Mouse (Mus musculus): ENCODE measurements around the gene Ppcdc. TPM values are rescaled to one million over a fixed set of nuclear protein-coding genes. Genes with fewer than 3 reads are reported as not detected.
A peak's percentile ranks its signal among the peaks of the same experiment; 100 is the strongest.
"Not testable (repeated sequence)": the region's sequence is repeated elsewhere in the genome, so short reads cannot be mapped to it uniquely, and the experiment has no call there.

Ppcdc gene
- polyA plus RNA-seq, 1 experiment, result 20.2 TPM

DNA sequence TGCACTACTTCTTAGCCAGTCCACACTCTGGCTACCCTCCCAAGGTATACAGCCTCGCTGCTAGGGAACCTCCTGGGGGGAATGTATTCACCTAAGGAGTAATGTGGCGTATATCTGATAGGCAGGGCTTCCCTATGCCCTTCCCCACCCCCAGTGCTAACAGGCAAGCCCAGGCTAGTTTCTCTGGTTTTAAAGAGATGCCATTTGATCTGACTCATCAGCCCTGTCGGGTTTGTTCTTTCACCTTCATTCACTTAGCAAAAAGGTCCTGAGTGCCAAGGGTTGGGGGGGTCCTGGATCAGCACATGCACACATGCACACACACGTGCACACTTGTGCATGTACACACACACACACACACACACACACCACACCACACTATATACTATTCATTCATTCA is 12.0 kb downstream of the Ppcdc start:
- 85% methylated on average over 4 of the region's 4 CpGs for WGBS
- DNase-seq, result no peak
- TF ChIP-seq POLR2A (IDR thresholded peaks at IDR 0.05; ENCODE audit: borderline replicate concordance, insufficient read depth, low read length), result no peak
- TF ChIP-seq CTCF (IDR thresholded peaks at IDR 0.05; ENCODE audit: borderline replicate concordance, insufficient read depth, low read depth, low read length), result no peak
- H3K4me1 ChIP-seq (ENCODE audit: control insufficient read depth, insufficient read depth, low read length), result peaks cover 13% of the 10 kb centered on the region
- H3K27ac ChIP-seq (ENCODE audit: insufficient read depth, low read length), result no peak overlapping the region
- H3K4me3 ChIP-seq (replicated peaks; ENCODE audit: insufficient read depth, low read depth, low read length), result no peak overlapping the region
- H3K27me3 ChIP-seq (ENCODE audit: control insufficient read depth, insufficient read depth, low read length), result no peaks in the 10 kb centered on the region

DNA sequence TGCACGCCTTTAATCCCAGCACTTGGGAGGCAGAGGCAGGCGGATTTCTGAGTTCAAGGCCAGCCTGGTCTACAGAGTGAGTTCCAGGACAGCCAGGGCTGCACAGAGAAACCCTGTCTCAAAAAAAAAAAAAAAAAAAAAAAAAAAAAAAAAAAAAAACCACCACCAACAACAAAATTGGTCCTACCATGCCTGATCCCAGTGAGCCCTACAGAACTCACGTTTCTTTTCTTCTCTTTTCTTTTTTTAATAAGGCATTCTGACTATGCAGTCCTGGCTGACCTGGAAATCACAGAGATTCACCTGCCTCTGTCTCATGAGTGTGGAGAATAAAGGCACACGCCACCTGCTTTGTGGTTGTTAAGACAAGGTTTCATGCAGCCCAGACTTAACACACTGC is 12.8 kb downstream of the Ppcdc start:
- WGBS, result 96% methylated on average over 4 of the region's 4 CpGs
- not testable (repeated sequence) for H3K27me3 ChIP-seq (ENCODE audit: control insufficient read depth, insufficient read depth, low read length); DNase-seq; H3K4me1 ChIP-seq (ENCODE audit: control insufficient read depth, insufficient read depth, low read length); H3K27ac ChIP-seq (ENCODE audit: insufficient read depth, low read length); H3K4me3 ChIP-seq (replicated peaks; ENCODE audit: insufficient read depth, low read depth, low read length)

- TF ChIP-seq POLR2A (IDR thresholded peaks at IDR 0.05; ENCODE audit: borderline replicate concordance, insufficient read depth, low read length) (no peak), CTCF (IDR thresholded peaks at IDR 0.05; ENCODE audit: borderline replicate concordance, insufficient read depth, low read depth, low read length) (no peak)
- DNase-seq, result no peak
- no peaks in the 10 kb centered on the region for H3K27me3 ChIP-seq (ENCODE audit: control insufficient read depth, insufficient read depth, low read length)
- no peaks in the 10 kb centered on the region for H3K4me1 ChIP-seq (ENCODE audit: control insufficient read depth, insufficient read depth, low read length)
- no peak overlapping the region for H3K4me3 ChIP-seq (replicated peaks; ENCODE audit: insufficient read depth, low read depth, low read length)
- 76% methylated on average over 3 of the region's 3 CpGs for WGBS
- H3K27ac ChIP-seq (ENCODE audit: insufficient read depth, low read length), result no peak overlapping the region
Observed at GRCm38 (mm10) chr9:57425116-57425515, 14.8 kb downstream of the Ppcdc start.

DNA sequence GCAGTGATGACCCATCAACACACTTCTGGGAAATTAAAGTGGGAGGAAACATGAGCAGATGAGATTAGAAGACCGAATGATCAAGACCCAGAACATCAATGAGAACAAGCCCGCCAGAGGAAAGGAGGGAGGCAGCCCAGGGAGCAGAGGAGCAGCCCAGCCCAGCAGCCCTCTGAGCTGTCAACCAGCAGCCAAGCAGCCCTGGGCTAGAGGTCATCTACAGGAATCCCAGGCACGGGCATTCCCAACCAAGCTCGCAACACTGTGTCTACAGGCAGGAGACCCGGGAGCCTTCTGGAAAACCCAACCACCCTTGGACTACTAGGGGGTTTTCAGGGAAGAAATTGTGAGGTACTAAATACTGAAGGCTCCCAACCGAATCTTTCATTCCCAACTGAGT is 15.9 kb downstream of the Ppcdc start:
- Histone ChIP-seq H3K4me3 (replicated peaks; ENCODE audit: insufficient read depth, low read depth, low read length) (no peak overlapping the region), H3K27me3 (ENCODE audit: control insufficient read depth, insufficient read depth, low read length) (no peaks in the 10 kb centered on the region), H3K4me1 (ENCODE audit: control insufficient read depth, insufficient read depth, low read length) (0 out of 2 replicates have a peak, but pooled peaks cover 8% of the 10 kb centered on the region), H3K27ac (ENCODE audit: insufficient read depth, low read length) (no peak overlapping the region)
- no peak for TF ChIP-seq POLR2A (IDR thresholded peaks at IDR 0.05; ENCODE audit: borderline replicate concordance, insufficient read depth, low read length)
- TF ChIP-seq CTCF (IDR thresholded peaks at IDR 0.05; ENCODE audit: borderline replicate concordance, insufficient read depth, low read depth, low read length), result no peak
- no peak for DNase-seq
- WGBS, result 92% methylated on average over 6 of the region's 6 CpGs

DNA sequence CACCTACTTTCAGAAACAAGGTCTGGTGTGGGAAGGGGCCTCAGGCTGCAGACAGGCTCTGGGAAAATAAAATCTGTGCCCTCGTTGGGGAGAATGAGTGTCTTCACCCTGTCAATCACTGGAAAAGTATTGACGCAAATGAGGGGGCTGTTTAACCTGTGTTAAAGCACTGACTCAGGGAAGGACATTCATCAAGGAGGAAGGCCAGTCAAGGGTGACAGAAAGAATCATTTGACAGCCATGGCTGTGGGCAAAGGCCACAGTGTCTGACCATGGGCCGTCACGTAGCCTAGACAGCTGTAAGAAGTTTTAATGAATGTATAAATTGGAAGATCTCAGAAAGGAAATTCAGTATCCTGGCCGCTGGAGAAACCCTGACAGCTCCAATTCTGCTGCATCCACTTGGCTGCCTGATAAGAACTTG is 18.2 kb downstream of the Ppcdc start:
- H3K27me3 ChIP-seq (ENCODE audit: control insufficient read depth, insufficient read depth, low read length), result no peaks in the 10 kb centered on the region
- WGBS, result 91% methylated on average over 5 of the region's 5 CpGs
- H3K27ac ChIP-seq (ENCODE audit: insufficient read depth, low read length), result no peak overlapping the region
- no peak for TF ChIP-seq CTCF (IDR thresholded peaks at IDR 0.05; ENCODE audit: borderline replicate concordance, insufficient read depth, low read depth, low read length)
- TF ChIP-seq POLR2A (IDR thresholded peaks at IDR 0.05; ENCODE audit: borderline replicate concordance, insufficient read depth, low read length), result no peak
- no peak for DNase-seq
- H3K4me3 ChIP-seq (replicated peaks; ENCODE audit: insufficient read depth, low read depth, low read length), result no peak overlapping the region
- H3K4me1 ChIP-seq (ENCODE audit: control insufficient read depth, insufficient read depth, low read length), result peaks cover 25% of the 10 kb centered on the region

GRCm38 (mm10) chr9:57421121-57421571 is 18.8 kb downstream of the Ppcdc start:
- Histone ChIP-seq H3K27me3 (ENCODE audit: control insufficient read depth, insufficient read depth, low read length) (no peaks in the 10 kb centered on the region), H3K27ac (ENCODE audit: insufficient read depth, low read length) (no peak overlapping the region; the same call in 1 of the 2 replicates), H3K4me3 (replicated peaks; ENCODE audit: insufficient read depth, low read depth, low read length) (no peak overlapping the region), H3K4me1 (ENCODE audit: control insufficient read depth, insufficient read depth, low read length) (peaks cover 26% of the 10 kb centered on the region)
- 87% methylated on average over 9 of the region's 9 CpGs for WGBS
- DNase-seq, result no peak
- TF ChIP-seq POLR2A (IDR thresholded peaks at IDR 0.05; ENCODE audit: borderline replicate concordance, insufficient read depth, low read length), result no peak
- TF ChIP-seq CTCF (IDR thresholded peaks at IDR 0.05; ENCODE audit: borderline replicate concordance, insufficient read depth, low read depth, low read length), result no peak

GRCm38 (mm10) chr9:57420321-57421120 is 19.4 kb downstream of the Ppcdc start:
- no peaks in the 10 kb centered on the region for H3K27me3 ChIP-seq (ENCODE audit: control insufficient read depth, insufficient read depth, low read length)
- WGBS, result 67% methylated on average over 20 of the region's 20 CpGs
- no peak overlapping the region; the same call in 1 of the 2 replicates for H3K27ac ChIP-seq (ENCODE audit: insufficient read depth, low read length)
- TF ChIP-seq CTCF (IDR thresholded peaks at IDR 0.05; ENCODE audit: borderline replicate concordance, insufficient read depth, low read depth, low read length) (no peak), POLR2A (IDR thresholded peaks at IDR 0.05; ENCODE audit: borderline replicate concordance, insufficient read depth, low read length) (no peak)
- DNase-seq, result peak; percentile 43 to 63
- H3K4me3 ChIP-seq (replicated peaks; ENCODE audit: insufficient read depth, low read depth, low read length), result no peak overlapping the region
- H3K4me1 ChIP-seq (ENCODE audit: control insufficient read depth, insufficient read depth, low read length), result peaks cover 26% of the 10 kb centered on the region

DNA sequence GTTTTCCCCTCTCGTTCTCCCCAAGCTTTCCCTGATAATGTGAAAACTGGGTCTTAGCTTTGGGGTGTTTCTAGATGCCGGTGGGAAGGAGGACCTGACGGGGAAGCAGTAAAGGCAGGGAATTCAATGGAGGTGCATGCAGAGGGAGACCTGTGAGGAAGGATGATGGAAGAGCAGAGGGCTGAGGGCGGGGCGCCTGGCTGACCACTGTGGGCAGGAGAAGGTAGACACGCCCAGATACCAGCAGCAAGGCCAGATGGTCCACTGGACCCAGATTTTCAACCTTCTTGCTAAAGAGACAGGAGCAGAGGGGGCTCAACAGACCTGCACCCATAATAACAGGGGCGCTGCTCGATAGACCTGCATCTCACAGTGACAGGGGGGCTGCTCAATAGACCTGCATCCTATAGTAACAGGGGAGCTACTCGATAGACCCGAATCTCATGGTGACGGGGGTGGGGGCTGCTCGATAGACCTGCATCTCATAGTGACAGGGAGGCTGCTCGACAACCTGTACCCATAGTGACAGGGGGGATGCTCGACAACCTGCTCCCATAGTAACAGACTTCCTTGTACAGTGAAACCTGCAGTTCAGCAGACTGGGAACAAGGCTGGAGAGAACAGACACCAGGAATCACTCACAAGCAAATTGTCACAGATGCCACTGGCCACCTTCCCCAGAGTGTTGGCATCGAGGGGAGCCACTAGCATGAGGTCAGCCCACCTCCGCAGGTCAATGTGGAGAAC is 20.2 kb downstream of the Ppcdc start:
- peaks cover 26% of the 10 kb centered on the region for H3K4me1 ChIP-seq (ENCODE audit: control insufficient read depth, insufficient read depth, low read length)
- TF ChIP-seq POLR2A (IDR thresholded peaks at IDR 0.05; ENCODE audit: borderline replicate concordance, insufficient read depth, low read length) (no peak), CTCF (IDR thresholded peaks at IDR 0.05; ENCODE audit: borderline replicate concordance, insufficient read depth, low read depth, low read length) (no peak)
- no peak overlapping the region for H3K27ac ChIP-seq (ENCODE audit: insufficient read depth, low read length)
- 87% methylated on average over 16 of the region's 16 CpGs for WGBS
- no peaks in the 10 kb centered on the region for H3K27me3 ChIP-seq (ENCODE audit: control insufficient read depth, insufficient read depth, low read length)
- H3K4me3 ChIP-seq (replicated peaks; ENCODE audit: insufficient read depth, low read depth, low read length), result no peak overlapping the region
- peak in 1 of 2 experiments; percentile 5 for DNase-seq
